Mouse (Mus musculus) hindbrain, postnatal 0 days (tissue): ENCODE data around the gene Ubtd2. TPM values are rescaled to one million over a fixed set of nuclear protein-coding genes. Genes with fewer than 3 reads are reported as not detected.

Experiments used
- ATAC-seq: fragments of 200-750 bp; cut with Nextera tagmentation; 2 replicates; pipeline ENCODE4 v1.8.0; 2017; ENCODE audit warnings: mild to moderate bottlenecking, moderate TSS enrichment, moderate library complexity
- DNase-seq: peaks from one replicate; pipeline ENCODE4 v3.0.0-alpha.2; 2015; ENCODE audit warnings: low spot score
- H3K27ac ChIP-seq: fragments of 300-500 bp; sonication (generic); 2 replicates; pipeline ENCODE4 v1.5.1; 2014; ENCODE audit warnings: mild to moderate bottlenecking
- H3K27me3 ChIP-seq: fragments of 300-500 bp; sonication (generic); 2 replicates; pipeline ENCODE4 v1.6.1; 2014; ENCODE audit warnings: low read length, mixed read lengths; ENCODE audit not compliant: insufficient read depth
- H3K36me3 ChIP-seq: fragments of 300-500 bp; sonication (generic); 2 replicates; pipeline ENCODE4 v1.6.1; 2014; ENCODE audit warnings: low read length, mixed read lengths; ENCODE audit not compliant: insufficient read depth
- H3K4me1 ChIP-seq: fragments of 300-500 bp; sonication (generic); 2 replicates; pipeline ENCODE4 v1.6.1; 2014; ENCODE audit warnings: antibody characterized with exemption, low read length, mixed read lengths; ENCODE audit not compliant: insufficient read depth
- H3K4me2 ChIP-seq: fragments of 300-500 bp; sonication (generic); 2 replicates; pipeline ENCODE4 v1.6.1; 2014; ENCODE audit warnings: low read depth, mild to moderate bottlenecking, low read length, moderate library complexity, mixed read lengths
- H3K4me3 ChIP-seq: fragments of 300-500 bp; sonication (generic); 2 replicates; pipeline ENCODE4 v1.5.1; 2014; ENCODE audit warnings: low read length
- H3K9ac ChIP-seq: fragments of 300-500 bp; sonication (generic); replicated peaks from 2 replicates; pipeline ENCODE4 v1.6.1; 2014; ENCODE audit warnings: mild to moderate bottlenecking, low read length, moderate library complexity, mixed read lengths
- H3K9me3 ChIP-seq: fragments of 300-500 bp; sonication (generic); 2 replicates; pipeline ENCODE4 v1.6.1; 2016; ENCODE audit warnings: low read length, mixed read lengths
- CTCF ChIP-seq: IDR thresholded peaks from 2 replicates; pipeline ENCODE4 v1.5.1; 2016; ENCODE audit warnings: antibody characterized with exemption, control low read depth, low read depth
- WGBS: fragments of 180-500 bp; shearing (Covaris S2); extraction: QIAGEN DNeasy Blood & Tissue Kit; methylation state at CpG from one replicate; pipeline ENCODE4 v1.1.7; 2014; 5-methylcytosine and 5-hydroxymethylcytosine counted together
- polyA plus RNA-seq: library from polyadenylated mRNA; unstranded; fragments of >200 nt; fragmentation: Nextera tagmentation; extraction: Ambion mirVana; gene quantifications from 2 replicates; pipeline ENCODE4 v1.2.1, GENCODE M21; 2015
- total RNA-seq: library from RNA; depleted of rRNA; stranded (reverse); fragments of >200 nt; gene quantifications from 2 replicates; pipeline ENCODE4 v1.2.3, GENCODE M21; 2014

The Ubtd2 gene
- total and polyA plus RNA-seq, 2 experiments from 2014 or later: 30.6 to 47.4 TPM

DNA sequence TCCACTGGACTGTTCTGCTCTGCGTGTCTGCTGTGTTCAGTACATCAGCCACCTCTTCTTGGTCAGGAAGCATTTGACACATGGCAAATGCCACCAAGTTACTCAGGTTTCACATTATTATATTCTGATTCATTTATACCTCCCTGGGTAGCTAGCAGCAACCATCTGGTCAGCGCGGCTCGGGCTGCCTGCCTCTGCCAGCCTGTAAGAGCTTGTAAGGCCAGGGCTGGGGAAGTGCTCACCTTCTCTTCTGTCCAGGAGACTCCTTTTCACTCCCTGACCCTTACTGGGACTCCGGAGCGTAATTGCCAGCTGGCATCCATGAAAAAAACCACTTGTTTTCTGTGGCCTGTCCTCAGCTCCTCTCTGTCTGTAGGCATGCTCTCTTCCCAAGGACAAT is 94.1 kb downstream of the Ubtd2 start:
- WGBS: 33% methylated on average over 6 of the region's 6 CpGs
- Histone ChIP-seq H3K27ac (peak overlapping the region; percentile 38; the same call in 1 of the 2 replicates), H3K4me2 (no peak overlapping the region), H3K9me3 (no peaks in the 10 kb centered on the region), H3K9ac (no peak overlapping the region), H3K4me3 (no peak overlapping the region), H3K4me1 (peaks cover 13% of the 10 kb centered on the region), H3K27me3 (no peaks in the 10 kb centered on the region), H3K36me3 (no peaks in the 10 kb centered on the region)
- no peak for TF ChIP-seq CTCF
- ATAC-seq (no peak), DNase-seq (peak; percentile 5)

DNA sequence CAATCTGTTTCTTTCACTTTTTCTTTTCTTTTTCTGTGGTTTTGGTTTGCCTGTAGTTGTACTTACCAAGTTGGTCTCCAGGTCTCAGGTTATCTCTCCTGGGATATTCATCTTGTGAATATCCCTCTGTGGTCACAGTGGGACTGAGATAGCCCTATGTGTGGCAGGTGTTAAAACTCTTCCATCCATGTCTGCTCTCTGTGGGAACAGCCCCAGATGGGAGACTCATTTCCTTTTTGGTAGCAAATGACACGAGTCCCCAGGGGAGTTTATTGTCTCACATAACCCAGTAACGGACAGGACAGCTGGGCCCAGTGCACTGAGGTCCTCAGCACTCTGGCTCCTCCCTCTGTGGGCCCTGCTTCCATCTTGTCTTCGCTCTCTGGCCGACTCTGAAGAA is 94.9 kb downstream of the Ubtd2 start:
- H3K4me1 ChIP-seq: peaks cover 13% of the 10 kb centered on the region
- WGBS: 46% methylated on average over 4 of the region's 4 CpGs

DNA sequence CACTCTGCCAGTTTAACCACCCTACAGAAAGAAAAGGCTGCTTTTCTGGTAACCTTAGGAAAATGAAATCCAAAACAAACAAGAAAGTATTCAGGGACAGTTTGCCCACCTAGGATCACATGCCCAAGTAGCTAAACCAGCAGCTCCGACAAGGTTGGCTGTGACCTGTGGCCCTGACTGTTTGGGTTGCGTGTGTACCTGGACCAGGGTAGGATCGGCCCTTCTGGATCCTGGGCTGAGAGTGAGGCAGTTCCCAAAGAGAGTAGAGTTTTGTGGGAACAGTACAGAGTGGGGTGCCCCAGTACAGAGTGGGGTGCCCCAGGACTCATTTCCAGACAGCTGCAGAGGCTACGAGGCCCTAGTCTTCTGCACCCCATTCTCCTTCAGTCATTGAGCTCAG is 95.9 kb downstream of the Ubtd2 start:
- DNase-seq (no peak), ATAC-seq (no peak)
- H3K9ac ChIP-seq: no peak overlapping the region
- no peaks in the 10 kb centered on the region for H3K27me3 ChIP-seq
- no peak overlapping the region for H3K4me2 ChIP-seq
- no peak overlapping the region for H3K27ac ChIP-seq
- H3K4me1 ChIP-seq: peaks cover 13% of the 10 kb centered on the region
- H3K4me3 ChIP-seq: no peak overlapping the region
- 93% methylated on average over 4 of the region's 4 CpGs for WGBS
- TF ChIP-seq CTCF: no peak
- H3K36me3 ChIP-seq: no peaks in the 10 kb centered on the region
- no peaks in the 10 kb centered on the region for H3K9me3 ChIP-seq

More for the DNA sequence above, 94.9 kb downstream of the Ubtd2 start:
- Histone ChIP-seq H3K27me3 (no peaks in the 10 kb centered on the region), H3K9ac (no peak overlapping the region), H3K9me3 (no peaks in the 10 kb centered on the region), H3K27ac (no peak overlapping the region), H3K4me3 (no peak overlapping the region), H3K4me2 (no peak overlapping the region), H3K36me3 (no peaks in the 10 kb centered on the region)
- DNase-seq (peak; percentile 31), ATAC-seq (no peak)
- TF ChIP-seq CTCF: no peak

DNA sequence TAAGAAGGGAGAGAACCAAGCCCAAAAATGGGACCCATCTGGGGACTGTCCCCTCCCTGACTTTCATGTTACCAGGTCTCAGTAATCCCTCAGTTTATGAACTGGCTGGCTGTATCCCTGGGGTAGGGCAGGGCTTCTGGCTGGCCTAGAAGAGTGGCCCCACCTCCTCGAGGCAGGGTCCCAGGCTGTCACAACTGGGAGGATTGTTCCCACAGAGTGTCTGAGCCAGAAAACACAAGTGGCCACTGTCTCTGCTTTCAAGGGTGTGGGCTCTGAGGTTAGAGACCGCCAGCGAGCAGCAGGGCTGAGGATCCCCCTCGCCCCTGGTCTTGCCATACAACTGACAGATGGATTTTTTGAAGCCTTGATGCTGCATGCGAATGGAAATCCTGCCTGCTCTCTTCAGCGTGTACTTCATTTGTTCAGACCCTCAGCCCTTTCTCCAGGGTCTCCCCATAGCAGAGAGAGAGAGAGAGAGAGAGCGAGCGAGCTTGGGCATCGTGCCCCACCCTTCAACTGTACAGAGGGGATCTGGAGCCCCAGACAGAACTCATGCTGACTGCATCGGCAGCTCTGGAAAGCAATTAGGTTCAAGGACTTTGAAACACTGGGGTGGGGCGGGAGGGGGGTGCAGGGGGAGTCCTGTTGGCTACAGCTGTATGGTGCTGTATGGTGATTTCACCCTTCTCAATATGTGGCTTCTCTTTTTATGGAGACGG is 96.6 kb downstream of the Ubtd2 start:
- no peak overlapping the region for H3K4me2 ChIP-seq
- H3K27me3 ChIP-seq: no peaks in the 10 kb centered on the region
- H3K9me3 ChIP-seq: no peaks in the 10 kb centered on the region
- no peak for TF ChIP-seq CTCF
- peak; percentile 85 for ATAC-seq
- H3K9ac ChIP-seq: no peak overlapping the region
- WGBS: 31% methylated on average over 12 of the region's 12 CpGs
- DNase-seq: peak; percentile 72
- peak overlapping the region; percentile 57; the same call in 1 of the 2 replicates for H3K27ac ChIP-seq
- peaks cover 13% of the 10 kb centered on the region for H3K4me1 ChIP-seq
- no peaks in the 10 kb centered on the region for H3K36me3 ChIP-seq
- H3K4me3 ChIP-seq: no peak overlapping the region

DNA sequence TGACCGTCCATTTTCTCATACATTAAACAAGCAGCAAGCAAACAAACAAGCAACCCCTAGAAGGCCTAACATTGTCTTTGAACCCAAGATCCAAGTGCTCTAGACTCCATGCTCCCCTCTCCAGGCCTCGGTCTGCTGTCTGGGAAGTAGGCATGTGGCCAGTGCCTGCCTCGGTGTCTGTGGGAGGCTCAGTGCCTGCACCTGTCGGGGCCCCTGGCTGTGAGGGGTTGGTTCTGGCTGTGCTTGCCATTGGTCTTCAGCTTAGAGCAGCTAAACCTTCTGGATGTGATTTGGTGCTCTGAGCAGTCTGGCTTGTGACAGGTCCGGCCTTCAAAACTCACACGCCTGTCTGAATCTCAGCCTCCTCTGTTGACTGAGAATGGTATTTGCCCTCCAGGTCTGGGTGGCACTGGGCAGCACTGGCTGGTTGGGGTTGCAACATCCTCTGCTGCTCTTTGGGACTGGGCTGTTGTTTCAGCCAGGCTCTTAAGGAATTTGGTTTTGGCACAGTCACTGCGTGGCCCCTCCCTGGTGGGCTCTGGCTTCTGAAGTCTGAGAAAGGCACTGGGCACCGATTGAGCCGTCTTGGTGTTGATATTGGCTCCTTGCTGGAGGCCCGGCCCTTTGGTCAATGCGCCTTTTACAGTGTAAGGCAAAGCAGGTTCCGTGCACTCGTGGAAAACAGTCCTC is 97.4 kb downstream of the Ubtd2 start:
- 52% methylated on average over 13 of the region's 13 CpGs for WGBS
- peak; percentile 52 for DNase-seq
- no peak overlapping the region for H3K4me3 ChIP-seq

DNA sequence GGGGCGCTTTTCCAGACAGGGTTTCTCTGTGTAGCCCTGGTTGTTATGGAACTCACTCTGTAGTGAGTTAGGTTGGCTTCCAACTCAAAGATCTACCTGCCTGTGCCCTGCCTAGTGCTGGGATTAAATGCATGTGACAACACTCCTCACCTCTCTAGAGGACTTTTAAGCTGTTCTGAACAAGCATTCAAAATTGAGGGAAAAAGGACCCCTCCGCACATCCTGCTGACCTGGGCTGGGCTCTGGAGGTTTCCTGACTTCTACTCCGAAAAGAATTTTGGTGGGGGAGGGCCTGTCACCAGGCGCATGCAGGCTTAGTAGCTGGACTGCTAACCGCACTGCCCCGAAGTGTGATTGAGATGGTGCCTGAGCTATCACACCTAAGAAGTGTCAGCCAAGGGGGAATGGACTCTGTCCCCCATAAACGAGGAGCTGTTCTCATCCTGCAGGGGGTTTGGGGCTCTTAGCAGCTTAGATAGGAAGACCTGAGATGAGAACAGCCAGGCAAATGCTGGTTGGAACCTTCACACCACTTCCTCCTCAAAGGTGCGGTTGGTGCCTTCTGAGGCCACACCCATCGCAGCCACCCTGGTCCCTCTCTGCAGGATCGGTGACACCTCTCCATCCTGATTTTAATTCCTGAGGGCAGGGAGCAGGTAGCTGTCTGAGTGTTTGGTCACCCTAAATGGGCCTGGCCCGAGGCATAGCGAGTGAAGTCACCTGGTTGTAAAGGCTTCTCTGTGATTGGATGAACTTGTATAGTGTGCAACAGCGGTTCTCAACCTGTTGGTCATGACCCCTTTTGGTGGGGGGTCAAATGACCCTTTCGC is 98.4 kb downstream of the Ubtd2 start:
- H3K36me3 ChIP-seq: no peaks in the 10 kb centered on the region
- H3K27me3 ChIP-seq: no peaks in the 10 kb centered on the region
- no peaks in the 10 kb centered on the region for H3K9me3 ChIP-seq
- ATAC-seq: no peak
- H3K4me2 ChIP-seq: no peak overlapping the region
- no peak overlapping the region for H3K4me3 ChIP-seq
- TF ChIP-seq CTCF: no peak
- H3K4me1 ChIP-seq: peaks cover 7% of the 10 kb centered on the region
- WGBS: 85% methylated on average over 14 of the region's 14 CpGs
- H3K9ac ChIP-seq: no peak overlapping the region
- DNase-seq: no peak
- H3K27ac ChIP-seq: no peak overlapping the region

More for the DNA sequence above, 97.4 kb downstream of the Ubtd2 start:
- H3K4me1 ChIP-seq: peaks cover 10% of the 10 kb centered on the region
- H3K27me3 ChIP-seq: no peaks in the 10 kb centered on the region
- no peak for TF ChIP-seq CTCF
- H3K27ac ChIP-seq: peak overlapping the region; percentile 57; the same call in 1 of the 2 replicates
- ATAC-seq: peak; percentile 15; the same call in 1 of the 2 replicates
- H3K36me3 ChIP-seq: no peaks in the 10 kb centered on the region
- H3K4me2 ChIP-seq: no peak overlapping the region
- no peaks in the 10 kb centered on the region for H3K9me3 ChIP-seq
- H3K9ac ChIP-seq: no peak overlapping the region
